Mouse (Mus musculus) G1E (cell line): Measurements from ENCODE around the gene Msi1.

Experiments
- CTCF ChIP-seq: IDR thresholded peaks from 2 replicates; pipeline ENCODE4 v1.5.1; 2012; ENCODE audit warnings: low read depth, low read length, inconsistent platforms, mixed read lengths
- GATA1 ChIP-seq: IDR thresholded peaks from 2 replicates; pipeline ENCODE4 v1.6.1; 2012; ENCODE audit warnings: borderline replicate concordance, low read length, inconsistent platforms, mixed read lengths
- TAL1 ChIP-seq: conservative IDR thresholded peaks from 2 replicates; pipeline ENCODE4 v1.6.1; 2012; ENCODE audit warnings: low read depth, low read length, inconsistent platforms, mixed read lengths

DNA sequence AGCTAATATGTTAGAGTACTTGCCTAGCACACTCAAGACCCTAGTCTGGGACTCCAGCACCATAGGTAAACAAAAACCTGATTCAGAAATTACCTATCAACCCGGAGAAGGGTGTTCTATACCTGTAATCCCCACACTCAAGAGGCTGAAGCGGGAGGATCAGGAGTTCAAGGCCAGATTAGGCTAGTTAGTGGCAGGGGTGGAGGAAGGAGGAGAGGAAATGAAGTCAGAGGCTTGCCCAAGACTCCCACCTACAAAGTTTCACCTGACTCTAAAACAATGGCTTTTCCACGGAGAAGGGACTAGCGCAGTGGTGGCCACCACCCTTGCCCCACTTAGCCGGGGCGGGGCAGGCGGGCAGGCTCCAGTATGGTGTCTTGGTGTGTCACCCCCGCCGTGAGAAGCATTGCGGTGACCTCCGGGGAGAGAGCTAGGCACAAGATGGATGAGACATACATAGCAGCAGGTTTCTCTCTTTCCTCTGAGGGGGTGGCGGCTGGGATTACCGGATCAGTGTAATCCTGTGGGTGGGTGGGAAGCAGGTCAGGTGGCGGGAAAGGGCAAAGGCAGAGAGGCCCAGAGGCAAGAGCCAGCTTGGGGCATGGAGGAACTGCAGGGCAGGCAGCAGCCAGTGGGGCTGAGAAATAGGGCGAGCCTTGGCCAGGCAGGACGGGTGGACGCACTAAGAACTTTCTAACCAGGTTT, 25.8 kb upstream of the Msi1 start:
- TF ChIP-seq GATA1 (no peak), CTCF (no peak), TAL1 (no peak)
